Mouse (Mus musculus): ENCODE measurements at regions not wholly inside any gene's neighbourhood (a gene's known extent, or its start where the extent isn't known, plus 50 kb on each side); places are given as distances from the start of the nearest gene placed in this dataset.
"Not testable (repeated sequence)": the region's sequence is repeated elsewhere in the genome, so short reads cannot be mapped to it uniquely, and the experiment has no call there.

DNA sequence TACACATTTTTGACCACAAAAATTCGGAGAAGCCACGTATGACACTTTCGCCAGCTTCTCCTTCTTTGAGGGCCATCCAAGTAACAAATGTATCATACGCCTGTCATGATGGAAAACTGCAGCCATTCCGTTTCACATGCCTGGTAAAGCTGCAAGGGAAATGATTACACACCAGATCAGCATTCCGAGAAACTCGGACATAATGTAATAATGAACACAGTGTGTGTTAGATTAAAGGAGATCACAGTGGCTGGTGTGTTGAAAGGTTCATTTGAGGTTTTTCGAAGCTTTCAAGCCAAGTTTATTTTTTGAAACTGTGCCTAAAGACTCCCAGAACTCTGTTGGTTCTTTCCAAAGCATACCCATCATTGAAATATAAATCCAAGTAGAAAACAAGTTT, 137.8 kb upstream of the Mad2l1 start:
- no peak for DNase-seq (ENCODE audit: low spot score)

DNA sequence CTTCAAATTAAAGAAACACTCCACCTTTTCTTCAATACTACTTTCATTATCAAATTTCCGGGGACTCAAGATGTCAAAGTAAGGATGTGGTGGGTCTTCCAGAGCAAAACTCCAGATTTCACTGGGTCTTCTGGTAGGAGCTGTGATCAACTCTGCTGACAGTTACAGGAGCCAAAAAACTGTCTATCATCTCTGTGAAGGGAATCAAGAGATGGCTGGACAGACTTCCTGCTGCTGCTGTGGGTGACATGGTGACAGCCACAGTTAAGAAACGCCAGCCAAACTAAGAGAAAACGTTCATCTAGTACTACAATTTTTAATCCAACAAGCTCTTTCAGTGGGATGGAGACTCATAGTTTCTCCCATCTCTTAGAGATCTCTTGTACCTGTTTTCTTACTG, 136.5 kb upstream of the Mad2l1 start:
- DNase-seq (ENCODE audit: low spot score), result no peak

DNA sequence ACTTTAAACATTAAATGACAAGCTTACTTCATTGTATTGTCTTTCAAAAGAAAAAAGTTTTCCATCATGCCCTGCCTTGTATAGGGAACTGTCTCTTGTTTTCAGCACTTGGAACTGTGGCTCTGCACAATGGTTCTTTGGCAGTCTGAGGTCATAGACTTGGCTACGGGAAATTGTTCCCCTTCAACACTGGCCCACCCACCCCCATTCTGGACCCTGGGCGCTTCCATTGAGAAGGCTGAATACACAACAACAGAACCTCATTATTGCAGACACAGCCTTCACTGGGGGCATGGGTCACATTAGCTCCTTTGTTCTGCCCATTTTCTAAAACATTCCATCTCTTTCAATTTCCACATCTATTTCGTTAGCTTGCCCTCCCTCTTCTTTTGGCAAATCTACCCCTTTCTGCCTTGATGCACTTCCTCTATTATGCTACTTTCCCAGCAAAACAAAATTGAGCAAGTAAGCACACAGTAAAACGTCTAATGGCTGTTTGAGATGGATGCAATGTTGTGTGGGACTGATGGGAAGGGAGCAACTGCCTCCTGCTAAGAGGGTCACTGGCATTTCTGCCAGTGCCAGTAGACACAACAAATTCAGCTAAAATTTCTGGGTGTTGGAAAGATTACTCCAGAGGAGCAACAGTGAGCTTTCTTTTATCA, 136.0 kb upstream of the Mad2l1 start:
- DNase-seq (ENCODE audit: low spot score), result no peak

DNA sequence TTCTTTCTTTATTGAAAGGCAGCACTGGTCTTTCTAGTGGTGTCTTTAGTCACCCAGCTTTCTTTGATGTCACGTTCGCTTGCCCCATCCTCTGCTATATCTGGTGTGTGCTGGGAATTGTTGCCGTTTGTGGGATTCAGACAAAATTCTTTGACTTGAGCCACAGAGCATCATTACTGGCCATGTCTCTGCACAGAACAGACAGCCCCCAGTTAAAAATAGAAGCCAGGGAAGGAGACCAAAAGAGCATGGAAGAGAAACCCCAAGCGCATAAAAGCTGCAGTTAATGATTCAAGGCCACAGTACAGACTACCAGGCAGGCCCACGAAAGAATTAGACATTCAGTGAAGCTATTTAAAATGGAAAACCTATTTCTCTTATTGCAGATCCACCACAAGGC, 133.7 kb upstream of the Mad2l1 start:
- no peak for DNase-seq (ENCODE audit: low spot score)

DNA sequence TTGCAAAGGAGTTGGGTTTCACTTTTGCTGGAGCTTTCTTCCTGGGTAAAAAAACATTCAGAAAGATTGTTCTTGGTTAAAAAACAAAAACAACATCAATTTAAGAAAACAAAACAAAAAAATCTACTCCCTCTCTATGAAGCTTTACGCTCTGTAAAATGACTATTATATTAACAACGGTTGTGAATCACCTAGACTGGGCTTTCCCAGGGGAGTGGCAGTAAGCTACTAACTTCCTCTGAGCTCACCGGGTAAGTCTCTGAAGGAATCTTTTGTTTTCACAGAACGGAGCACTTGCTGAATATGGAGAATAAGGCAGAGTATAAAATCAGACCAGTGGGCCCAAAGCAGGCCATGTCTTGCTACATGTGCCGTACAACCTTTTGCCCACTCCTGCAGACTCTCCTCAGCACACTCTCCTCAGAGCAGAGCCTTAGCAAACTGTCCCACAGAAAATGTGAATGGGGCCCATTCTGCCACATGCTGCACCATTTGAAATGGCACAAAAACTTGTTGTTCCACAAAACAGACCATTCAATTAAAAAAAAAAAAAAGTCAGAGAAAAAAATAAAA, 133.2 kb upstream of the Mad2l1 start:
- no peak for DNase-seq (ENCODE audit: low spot score)

DNA sequence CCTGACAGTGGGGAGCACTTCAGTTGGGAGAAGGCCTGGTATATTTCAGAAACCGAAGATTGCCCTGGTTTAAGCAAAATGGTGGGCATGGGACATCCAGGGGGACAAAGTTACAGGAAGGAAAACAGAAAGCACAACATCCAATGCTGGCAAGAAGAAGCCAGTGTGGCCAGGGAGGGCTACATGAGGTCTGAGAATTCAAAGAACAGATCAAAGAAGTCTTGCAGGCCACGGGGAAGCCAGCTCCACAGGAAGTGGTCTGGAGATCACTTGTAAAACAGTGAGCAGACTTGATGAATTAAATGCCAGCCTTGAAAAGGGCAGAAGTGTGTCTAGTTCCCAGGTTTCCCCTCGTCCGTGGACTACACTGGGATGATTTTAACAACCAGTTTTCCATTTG, 120.4 kb upstream of the Mad2l1 start:
- no peak for DNase-seq (ENCODE audit: low spot score)

DNA sequence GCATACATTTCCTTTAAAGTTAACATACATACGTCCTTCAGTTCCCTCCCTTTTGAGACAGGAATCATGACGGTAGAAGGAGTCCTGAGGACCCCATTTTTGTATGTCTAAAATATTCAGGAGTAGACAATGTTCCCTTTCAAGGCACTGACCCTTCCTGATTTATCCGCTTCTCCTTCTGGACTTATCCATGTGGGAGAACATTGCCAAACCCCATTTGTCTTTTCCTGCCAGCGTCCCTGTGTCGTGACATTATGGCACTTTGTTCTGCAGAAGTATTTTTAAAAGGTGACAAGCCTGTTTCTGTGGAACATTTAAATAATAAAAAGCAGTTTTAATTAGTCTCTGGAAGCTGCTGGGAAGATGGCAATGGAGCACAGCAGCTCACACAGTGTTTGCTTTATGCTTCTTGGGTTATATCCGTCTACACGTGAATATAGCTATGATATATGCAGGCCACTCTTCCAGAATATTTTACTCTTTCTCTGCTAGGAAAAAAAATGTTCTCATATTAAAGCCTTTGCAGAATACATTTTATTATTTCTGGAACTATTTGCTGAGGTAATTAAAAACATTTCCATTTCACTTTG, 115.6 kb upstream of the Mad2l1 start:
- DNase-seq (ENCODE audit: low spot score), result no peak

DNA sequence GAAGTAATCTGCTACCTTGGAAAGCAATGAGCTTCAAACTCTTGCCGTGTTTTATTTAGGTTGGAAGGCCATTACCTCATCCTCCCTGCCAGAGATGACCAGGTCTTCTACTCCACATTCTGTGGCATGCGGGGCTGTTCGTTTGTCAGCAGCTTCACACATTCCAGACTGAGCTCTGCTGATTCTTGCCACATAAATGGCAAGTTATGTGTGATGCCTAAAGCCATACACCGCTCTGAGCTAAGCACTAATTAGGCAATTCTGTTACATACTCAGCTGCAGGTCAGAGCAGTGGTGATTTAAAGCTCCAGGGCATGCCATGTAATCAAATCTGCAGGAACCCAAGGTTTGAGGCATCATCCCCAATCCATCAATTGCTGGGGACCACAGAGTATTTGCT, 106.8 kb upstream of the Mad2l1 start:
- no peak for DNase-seq (ENCODE audit: low spot score)

DNA sequence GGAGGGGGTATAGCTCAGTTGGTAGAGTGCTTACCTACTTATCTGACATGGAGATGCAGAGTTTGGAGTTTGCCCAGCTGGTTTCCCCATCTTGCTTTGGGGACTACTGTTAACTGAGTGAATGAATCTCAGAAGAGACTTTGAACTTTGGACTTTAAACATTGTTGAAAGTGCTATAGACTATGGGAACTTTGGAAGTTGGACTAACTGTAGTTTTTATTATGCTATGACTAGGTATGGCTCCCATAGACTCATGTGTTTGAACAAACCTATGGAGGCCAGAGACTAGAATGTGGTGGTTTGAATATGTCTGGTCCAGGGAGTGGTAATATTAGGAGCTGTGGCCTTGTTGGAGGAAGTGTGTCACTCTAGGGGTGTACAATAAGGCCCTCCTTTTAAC, 84.8 kb upstream of the Mad2l1 start:
- DNase-seq (ENCODE audit: low spot score), result not testable (repeated sequence)

DNA sequence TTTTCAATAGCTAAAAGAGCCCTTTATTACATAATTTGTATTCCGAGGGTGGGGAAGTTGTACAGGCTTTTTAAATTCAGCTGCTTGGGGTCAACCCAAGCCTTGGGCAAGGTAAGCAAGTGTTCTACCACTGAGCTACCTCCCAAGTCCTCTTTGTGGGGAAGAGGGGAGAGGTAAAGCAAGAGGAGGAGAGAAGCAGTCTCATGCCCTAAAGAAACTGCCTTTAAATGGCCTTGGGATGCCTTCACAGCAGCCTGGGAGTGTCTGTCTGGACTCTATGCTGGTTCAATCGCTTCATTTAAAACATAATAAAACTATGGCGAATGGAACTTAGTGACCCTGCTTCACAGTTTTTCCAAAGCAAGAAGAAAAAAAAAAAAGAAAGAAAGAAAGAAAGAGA, 77.0 kb upstream of the Mad2l1 start:
- no peak for DNase-seq (ENCODE audit: low spot score)

DNA sequence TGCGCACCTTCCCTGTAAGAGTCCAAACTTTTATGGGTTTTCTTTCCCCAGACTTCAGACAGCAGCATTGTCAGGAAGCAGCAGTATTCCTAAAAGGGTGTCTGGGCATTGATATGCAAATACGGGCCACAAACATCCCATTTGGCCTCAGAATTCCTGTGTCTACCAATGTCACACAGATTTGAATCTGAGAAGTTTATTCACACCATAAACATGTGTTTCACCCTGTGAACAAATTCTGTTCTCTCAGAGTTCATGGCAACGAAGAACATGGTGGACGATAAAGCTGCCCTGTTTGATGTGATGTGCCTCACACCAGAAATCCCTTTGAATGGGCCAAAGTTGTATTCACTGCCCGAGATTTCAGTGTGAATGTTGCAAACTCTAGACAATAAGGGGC, 70.7 kb upstream of the Mad2l1 start:
- DNase-seq (ENCODE audit: low spot score), result no peak

DNA sequence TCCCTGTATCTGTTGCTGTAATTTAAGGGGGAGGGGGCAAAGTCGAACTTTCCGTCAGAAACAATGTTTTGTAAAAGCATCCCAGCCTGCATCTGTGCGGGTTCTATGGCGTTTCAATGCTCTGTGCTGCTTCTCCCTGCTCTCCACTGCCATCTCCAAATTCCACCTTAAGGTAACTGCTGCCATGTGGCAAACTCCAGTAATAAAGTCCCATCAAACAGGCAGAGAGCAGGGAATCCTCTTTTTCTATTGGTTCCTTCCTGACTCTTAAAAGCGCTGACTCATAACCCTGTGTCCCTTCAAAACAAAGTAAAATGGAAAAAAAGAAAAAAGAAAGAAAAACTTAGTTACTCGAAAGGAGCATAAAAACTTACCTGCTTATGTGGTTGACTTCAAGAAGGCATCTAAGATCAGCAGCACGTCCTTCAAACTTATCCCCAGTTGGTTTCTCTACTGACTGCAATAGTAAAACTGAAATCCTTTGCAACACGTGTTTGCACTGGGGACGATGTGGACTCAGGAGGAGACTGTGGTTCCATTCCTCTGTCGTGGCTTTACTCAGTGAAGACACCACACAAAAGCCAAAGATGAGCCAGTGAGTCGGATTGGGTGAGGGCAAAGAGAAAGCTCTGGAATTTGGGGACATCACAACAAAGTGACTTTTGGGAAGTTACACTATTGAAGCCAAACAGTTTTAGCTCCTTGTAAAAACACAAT, 69.9 kb upstream of the Mad2l1 start:
- no peak for DNase-seq (ENCODE audit: low spot score)

DNA sequence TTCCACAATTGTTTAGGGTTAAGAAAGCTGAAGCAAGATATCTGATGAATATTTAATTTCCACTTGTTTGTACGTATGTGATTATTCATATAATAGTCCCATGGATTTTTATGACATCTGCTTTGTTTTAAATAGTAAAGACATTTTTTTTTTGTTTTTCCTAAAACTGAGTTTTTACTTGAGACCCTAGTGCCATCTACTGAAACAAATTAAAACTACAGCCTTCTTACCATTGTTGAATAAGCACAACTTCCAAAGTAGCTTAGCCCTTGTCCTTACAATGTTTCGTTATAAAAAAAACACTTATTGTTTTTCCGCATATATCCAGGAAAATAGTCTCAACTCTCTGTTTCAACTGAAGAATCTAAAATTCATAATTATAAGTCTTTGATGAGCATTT, 68.4 kb upstream of the Mad2l1 start:
- no peak for DNase-seq (ENCODE audit: low spot score)

DNA sequence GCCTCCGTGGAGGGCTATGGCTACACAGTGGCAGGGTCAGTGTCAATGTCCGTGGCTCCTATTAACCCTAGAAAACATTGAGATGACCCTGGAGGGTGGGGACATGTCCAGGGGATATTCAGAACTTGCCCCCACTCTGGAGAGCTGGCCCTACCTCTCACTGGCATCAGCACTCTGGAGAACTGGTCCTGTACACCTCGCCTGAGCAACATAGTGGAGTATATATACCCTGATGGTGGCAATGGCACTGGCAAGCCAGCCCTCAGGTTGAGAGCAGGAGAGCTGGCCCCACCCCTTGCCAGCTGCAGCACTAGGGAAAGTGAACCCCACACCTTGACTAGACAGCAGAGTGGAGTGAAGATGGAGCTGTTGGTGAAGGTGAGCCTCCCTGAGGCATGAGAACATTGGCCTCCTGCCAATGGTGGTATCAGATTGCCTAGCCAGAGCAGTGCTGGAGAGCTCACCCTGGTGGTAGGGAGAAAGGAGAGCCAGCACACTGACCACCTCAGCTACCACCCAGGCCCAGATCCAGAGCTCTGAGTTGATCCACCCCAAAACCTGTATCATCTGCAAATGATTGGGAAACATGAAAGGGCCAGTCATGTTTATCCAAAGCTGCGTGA, 64.5 kb upstream of the Mad2l1 start:
- DNase-seq (ENCODE audit: low spot score), result no peak

DNA sequence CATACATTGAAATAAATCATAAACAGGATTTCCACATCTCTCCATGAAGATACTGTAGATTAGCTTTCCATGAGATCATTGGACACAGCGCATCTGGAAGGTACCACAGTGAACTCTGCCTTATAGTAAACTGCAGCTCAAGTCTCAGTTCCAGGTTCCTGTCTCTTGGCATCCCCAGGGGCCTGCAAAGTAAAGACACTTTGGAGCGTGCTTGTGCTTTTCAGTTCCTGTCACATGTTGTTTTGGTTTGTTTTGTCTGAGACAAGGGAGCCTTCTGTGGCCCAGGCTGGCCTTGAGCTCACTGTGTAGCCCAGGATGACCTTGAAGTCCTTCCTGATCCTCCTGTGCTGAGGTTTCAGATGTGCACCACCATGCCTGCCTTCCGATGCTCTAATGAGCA, 63.4 kb upstream of the Mad2l1 start:
- DNase-seq (ENCODE audit: low spot score), result no peak

DNA sequence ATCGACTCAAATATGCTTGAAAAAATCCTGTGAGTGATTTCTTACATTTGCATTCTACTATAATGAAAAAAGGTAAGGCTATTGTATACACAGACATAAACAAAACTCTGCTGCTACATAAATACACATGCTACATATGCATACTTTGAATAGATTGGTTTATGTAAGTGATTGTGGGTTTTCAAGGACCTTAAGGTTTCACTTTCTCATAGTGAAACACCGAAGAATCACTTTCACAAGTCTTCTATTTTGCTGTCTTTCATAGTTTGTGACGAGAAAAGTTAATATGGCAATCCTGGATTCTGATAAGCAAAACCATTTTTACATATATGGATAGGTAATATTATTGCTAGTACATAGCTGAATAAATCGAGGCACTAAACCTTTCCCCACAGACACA, 62.5 kb upstream of the Mad2l1 start:
- DNase-seq (ENCODE audit: low spot score), result no peak

DNA sequence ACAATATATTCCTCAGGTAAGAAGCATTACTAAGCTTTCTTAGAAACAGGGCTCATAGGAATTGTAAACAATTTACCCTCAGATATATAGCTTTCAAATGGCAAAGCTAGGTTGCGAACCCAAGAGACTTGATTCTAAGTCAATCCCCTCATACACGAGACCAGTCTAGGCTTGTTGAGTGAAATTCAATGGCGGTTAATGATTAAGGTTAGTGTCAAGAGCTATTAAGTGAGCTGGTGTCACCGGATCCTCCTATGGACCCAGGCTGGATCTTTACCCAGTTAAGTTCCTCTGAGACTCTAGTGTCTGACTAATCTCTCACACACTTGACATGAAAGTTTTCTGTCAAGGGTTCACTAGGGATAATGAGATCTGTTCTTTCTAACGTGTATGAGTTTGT, 57.6 kb upstream of the Mad2l1 start:
- no peak for DNase-seq (ENCODE audit: low spot score)

DNA sequence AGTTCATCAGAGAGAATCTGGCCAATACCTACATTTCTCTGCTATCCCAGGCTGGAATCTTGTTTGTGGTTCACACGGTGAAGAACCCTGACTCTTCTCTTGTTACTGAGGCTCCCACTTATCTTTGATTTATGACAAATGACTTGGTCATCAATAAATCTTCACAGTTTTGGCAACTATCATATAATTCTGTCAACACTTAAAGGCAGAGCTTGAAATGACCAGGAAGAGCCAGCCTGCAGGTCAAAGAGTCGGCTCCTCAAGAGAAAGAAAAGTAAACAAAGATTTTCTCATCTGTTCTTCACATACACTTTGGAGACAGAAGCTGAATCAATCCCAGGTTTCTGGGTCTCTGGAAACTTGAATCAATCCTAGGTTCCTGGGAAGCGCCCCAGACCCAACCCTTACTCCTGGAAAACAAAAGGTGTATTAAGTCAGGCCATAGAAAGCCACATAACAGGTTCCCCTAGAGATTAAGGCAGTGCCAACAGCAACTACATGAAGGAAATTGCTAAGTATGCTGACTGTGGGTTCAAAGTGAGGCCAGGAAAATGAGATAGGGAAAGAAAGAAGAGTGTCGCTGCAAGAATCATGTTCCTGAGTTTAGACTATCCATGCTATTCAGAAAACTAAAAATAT, 56.7 kb upstream of the Mad2l1 start:
- DNase-seq (ENCODE audit: low spot score), result no peak

DNA sequence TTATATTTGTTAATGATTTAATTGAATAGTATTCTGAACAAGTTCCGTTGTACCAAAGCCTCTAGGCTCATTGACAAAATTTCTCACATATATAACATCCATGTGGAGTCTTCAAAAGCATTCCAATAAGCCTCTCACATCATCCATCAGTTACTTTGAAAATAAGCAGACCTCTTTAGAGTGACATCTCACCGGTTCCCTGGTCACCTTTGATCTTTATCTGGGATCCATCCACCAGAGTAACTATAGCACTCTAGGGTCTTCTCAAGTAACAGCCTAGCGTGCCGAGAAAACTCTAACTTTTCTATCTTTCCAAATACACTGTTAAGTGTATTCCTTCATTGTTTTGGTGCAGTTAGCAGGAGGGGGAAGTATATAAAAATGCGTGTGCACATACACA, 55.6 kb upstream of the Mad2l1 start:
- DNase-seq (ENCODE audit: low spot score), result no peak

DNA sequence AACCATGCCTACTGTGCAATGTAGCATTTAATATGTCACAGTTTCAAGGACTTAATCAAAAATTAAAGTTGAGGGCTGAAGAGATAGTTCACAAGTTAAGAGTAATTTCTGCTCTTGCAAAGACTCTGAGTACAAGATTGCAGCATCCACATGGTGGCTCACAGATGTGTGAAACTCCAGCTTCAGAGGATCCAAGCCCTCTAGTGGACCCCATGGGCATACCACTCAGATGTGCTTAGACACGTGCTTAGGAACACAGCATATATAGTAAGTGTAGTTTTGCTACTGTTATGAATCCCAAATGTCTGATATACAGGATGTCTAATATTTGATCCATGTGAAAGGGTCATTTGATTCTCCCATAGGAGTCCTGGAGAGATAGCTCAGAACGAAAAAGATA, 55.0 kb upstream of the Mad2l1 start:
- no peak for DNase-seq (ENCODE audit: low spot score)

DNA sequence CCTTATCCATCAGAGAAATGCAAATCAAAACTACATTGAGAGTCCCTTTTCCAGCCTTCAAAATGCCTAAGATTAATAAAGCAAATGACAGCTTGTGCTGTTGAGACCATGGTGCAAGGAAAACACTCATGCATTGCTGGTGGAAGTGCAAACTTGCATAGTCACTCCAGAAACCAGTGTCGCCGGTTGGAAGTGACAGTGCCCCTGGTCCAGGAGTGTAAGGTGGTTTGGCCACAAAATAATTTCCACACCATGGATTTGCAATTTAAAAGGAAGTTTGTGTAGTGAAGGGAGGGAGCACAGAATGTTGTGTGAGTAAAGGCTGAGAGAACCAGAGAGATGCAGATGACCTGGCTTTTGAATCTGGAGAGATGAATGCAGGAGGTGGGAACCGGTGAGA, 52.4 kb upstream of the Mad2l1 start:
- DNase-seq (ENCODE audit: low spot score), result no peak
